Mouse (Mus musculus) left cerebral cortex, adult 6 months (tissue): Measurements from ENCODE around the gene Vmn1r211. TPM values are rescaled to one million over a fixed set of nuclear protein-coding genes. Genes with fewer than 3 reads are reported as not detected.

Experiments used
- long read RNA-seq, 2 experiments: library from polyadenylated mRNA; unstranded; transcript quantifications; one replicate each; pipeline ENCODE4 v2.0.0; 2019 to 2020
- polyA plus RNA-seq: library from polyadenylated mRNA; unstranded; fragments of <200 nt; fragmentation: Nextera tagmentation; gene quantifications from 2 replicates; pipeline ENCODE4 v1.2.3, GENCODE M21; 2021

Vmn1r211 gene
- not detected in 2 replicates for polyA plus RNA-seq
- long read RNA-seq, experiment 1, result 0 reads
- long read RNA-seq, experiment 2, result 0 reads

GRCm38 (mm10) chr13:22857461-22857860 is at the start of gene Vmn1r211:
TSS of gene Vmn1r211 (minus strand) at chr13:22857561.

GRCm38 (mm10) chr13:22884105-22884504 is 26.7 kb upstream of the Vmn1r211 start, which contains the start of gene Vmn1r212:
TSS of gene Vmn1r212 (minus strand) at chr13:22884205.

GRCm38 (mm10) chr13:22831248-22831647 is 26.1 kb downstream of the Vmn1r211 start, which contains the start of gene Vmn1r210:
TSS of gene Vmn1r210 (minus strand) at chr13:22831348.

DNA sequence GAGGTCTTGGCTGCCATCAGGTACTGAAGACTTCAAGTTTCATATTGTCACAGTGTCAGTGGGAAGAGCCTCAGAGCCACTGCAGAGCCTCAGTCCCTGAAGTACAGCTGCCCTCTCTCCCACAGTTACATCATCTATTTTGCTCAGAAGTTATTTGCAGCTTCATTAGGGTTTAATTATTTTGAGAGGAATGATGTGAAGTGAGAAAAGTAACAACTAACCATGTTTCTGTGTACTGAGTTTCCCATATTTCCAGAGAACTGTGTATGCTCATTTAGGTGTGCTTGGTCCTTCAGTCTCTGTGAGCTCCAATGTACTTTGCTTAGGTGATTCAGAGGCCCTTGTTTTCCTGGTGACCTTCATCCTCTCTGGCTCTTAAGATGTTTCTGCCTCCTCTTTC is 47.8 kb downstream of the Vmn1r211 start, which contains the start of gene Vmn1r209:
Gene Vmn1r209 (minus strand): TSS at position 101 of the 400 bp plus-strand sequence.

Other genes with a start within 250 kb of the Vmn1r211 start
- gene Vmn1r206, start 233.3 kb downstream of the Vmn1r211 start, polyA plus RNA-seq, result 0.05 TPM in 1 of 2 replicates, not detected in the other
- not detected in 2 replicates for gene Vmn1r207-ps, start 127.9 kb downstream of the Vmn1r211 start, polyA plus RNA-seq
- gene Vmn1r208, start 80.2 kb downstream of the Vmn1r211 start, polyA plus RNA-seq, result not detected in 2 replicates
- not detected in 2 replicates for gene Vmn1r209, start 47.9 kb downstream of the Vmn1r211 start, polyA plus RNA-seq
- gene Vmn1r210, start 26.2 kb downstream of the Vmn1r211 start, polyA plus RNA-seq, result not detected in 2 replicates
- not detected in 2 replicates for gene Vmn1r212, start 26.6 kb upstream of the Vmn1r211 start, polyA plus RNA-seq
- gene Vmn1r213, start 150.1 kb upstream of the Vmn1r211 start, polyA plus RNA-seq, result not detected in 2 replicates
- gene Vmn1r214, start 172.9 kb upstream of the Vmn1r211 start, polyA plus RNA-seq, result not detected in 2 replicates
- gene Vmn1r215, start 210.5 kb upstream of the Vmn1r211 start, polyA plus RNA-seq, result not detected in 2 replicates